Mouse (Mus musculus): ENCODE measurements at regions not wholly inside any gene's neighbourhood (a gene's known extent, or its start where the extent isn't known, plus 50 kb on each side); places are given as distances from the start of the nearest gene placed in this dataset.

DNA sequence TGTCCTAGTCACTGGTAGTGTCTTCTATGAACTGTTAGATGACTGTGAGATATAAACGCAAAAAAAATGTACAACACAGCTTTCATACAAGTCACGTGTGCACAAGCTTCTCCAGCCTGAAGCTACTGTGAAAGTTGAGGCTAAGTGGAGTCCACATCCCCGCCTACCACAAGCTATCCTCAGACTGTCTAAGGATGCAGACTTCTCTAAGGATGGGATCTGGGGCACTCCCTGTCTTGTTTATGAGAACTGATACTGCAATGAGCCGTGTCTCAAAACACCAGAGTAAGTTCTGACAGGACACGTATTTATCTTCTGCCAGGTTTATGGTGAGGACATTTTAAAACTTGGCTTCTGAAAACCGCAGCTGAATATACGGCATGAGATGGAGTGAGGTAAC lies 1041.7 kb downstream of the Galc start:
- TF ChIP-seq CTCF (IDR thresholded peaks at IDR 0.05; ENCODE audit: low read depth) (no peak), EP300 (IDR thresholded peaks at IDR 0.05; ENCODE audit: low read depth) (no peak)
